Mouse (Mus musculus) heart, adult 2 months (tissue): ENCODE data around the gene Gm49393.

Experiments used
- CTCF ChIP-seq: fragments of 200-600 bp; IDR thresholded peaks from 2 replicates; pipeline ENCODE4 v1.8.1; 2022; ENCODE audit warnings: antibody characterized with exemption, mild to moderate bottlenecking, moderate library complexity
- EP300 ChIP-seq: fragments of 200-500 bp; IDR thresholded peaks from 2 replicates; pipeline ENCODE4 v1.6.1; 2011; ENCODE audit warnings: low read depth, low read length, control low read depth; ENCODE audit not compliant: insufficient read depth
- POLR2A ChIP-seq: fragments of 200-500 bp; IDR thresholded peaks from 2 replicates; pipeline ENCODE4 v1.6.1; 2011; ENCODE audit warnings: mild to moderate bottlenecking, low read depth, low read length, control low read depth; ENCODE audit not compliant: insufficient read depth

DNA sequence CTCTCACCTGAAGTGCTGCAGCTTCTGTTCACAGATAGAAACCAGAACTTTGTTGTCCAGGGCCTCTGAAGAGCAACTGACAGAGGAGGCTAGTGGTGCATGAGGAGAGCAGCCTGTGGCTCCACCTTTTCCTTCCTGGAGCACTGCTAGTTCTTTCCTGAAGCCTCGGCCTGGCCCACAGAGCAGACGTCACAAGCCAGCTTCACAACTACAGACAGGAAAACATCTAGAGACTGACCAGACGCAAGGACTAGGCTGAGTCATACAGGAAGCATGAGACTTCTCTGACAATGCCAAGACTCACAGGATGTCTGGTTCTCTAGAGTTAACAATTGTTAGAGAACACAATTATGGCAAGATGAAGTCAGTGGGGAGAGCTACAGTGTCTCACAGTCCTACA lies 38.1 kb downstream of the Gm49393 start, which contains the start of gene Ctla2b:
- no peak for TF ChIP-seq CTCF
- peak; percentile 71 for TF ChIP-seq POLR2A
- peak; percentile 98 for TF ChIP-seq EP300
